Mouse (Mus musculus): ENCODE measurements around the gene Gpam.

The Gpam gene

GRCm38 (mm10) chr19:55057483-55057882 lies 69.6 kb downstream of the Gpam start:
- DNase-seq, result no peak

GRCm38 (mm10) chr19:55055634-55056269 lies 71.3 kb downstream of the Gpam start:
- no peak for DNase-seq

- no peak for DNase-seq
Observed at GRCm38 (mm10) chr19:55053163-55053562, 73.9 kb downstream of the Gpam start.

GRCm38 (mm10) chr19:55037406-55037805 lies 89.6 kb downstream of the Gpam start:
- DNase-seq, result no peak

GRCm38 (mm10) chr19:55018872-55019271 lies 108.2 kb downstream of the Gpam start:
- DNase-seq, result no peak
